Mouse (Mus musculus): Measurements from ENCODE around the gene Mta1. TPM values are rescaled to one million over a fixed set of nuclear protein-coding genes. Genes with fewer than 3 reads are reported as not detected.

Mta1 gene
- polyA plus RNA-seq, 1 experiment from 2014 or later = 20.5 TPM

DNA sequence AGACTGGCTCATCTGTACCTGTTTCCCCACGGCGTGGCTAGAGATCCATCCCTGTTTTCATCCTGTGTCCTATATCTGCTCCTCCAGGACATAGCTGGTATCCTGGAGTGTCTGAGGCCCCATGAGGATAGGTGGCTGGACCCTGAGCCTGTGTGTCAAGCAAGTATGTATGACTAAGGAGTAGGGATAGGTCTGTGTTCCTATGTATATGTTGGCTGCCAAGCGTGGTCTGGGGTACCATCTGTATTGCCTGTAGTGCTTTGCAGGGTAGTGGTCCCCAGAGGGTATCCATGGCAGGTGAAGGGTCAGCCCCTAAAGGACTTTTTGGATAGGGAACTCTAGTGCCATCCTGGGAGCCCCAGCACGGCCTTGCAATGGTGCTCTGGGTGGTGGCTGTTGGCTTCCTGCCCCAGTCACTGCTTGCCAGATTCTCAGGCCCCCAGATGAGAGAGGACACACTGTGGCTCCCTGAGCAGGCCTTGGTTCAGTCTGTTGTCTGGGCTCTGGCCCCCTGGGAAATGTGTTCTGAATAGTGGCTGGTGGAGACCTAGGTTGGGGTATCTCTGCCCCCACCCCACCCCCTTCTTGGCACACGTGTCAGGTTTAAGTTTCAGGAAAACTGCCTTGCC is 2.5 kb downstream of the Mta1 start:
- H3K27ac ChIP-seq (replicated peaks) = no peak overlapping the region
- 0 out of 2 replicates have a peak, but pooled peaks cover 3% of the 10 kb centered on the region for H3K9me3 ChIP-seq (replicated peaks)
- no peak for DNase-seq (ENCODE audit: low spot score)
- WGBS = 84% methylated on average over 5 of the region's 5 CpGs
- H3K4me1 ChIP-seq = peaks cover 66% of the 10 kb centered on the region
- peak overlapping the region; percentile 93 for H3K4me3 ChIP-seq
- peaks cover 56% of the 10 kb centered on the region for H3K36me3 ChIP-seq
- no peaks in the 10 kb centered on the region for H3K27me3 ChIP-seq (ENCODE audit: low read depth, poor library complexity, severe bottlenecking)

DNA sequence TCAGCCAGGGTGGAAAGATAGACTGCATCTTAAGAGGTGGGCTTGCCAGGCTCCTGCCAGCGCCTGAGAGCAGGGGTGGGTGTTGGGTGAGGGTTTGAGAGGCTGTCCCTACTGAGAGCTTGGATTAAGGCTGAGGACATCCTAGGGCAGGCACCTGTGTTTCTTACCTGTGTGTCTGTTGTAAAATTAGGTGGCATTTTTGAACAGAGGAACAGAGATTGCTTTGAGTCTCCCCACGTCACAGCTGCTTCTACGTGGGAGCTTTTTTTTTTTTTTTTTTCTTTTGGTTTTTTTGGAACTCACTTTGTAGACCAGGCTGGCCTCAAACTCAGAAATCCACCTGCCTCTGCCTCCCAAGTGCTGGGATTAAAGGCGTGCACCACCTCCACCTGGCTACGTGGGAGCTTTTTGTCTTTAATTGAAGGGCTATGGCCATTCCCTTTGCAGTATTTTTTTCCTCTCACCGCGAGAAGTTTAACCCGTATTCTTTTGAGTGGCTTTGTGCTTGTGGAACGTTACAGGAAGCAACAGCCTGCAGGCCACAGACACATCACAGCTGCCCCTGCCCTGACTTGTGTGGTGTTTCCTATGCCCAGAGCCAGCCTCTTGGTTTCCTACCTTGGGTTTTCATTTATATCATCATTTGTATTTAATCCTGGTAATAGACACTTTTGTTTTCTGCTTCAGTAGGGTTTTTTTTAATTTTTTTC is 3.3 kb downstream of the Mta1 start:
- no peak for DNase-seq (ENCODE audit: low spot score)
- Histone ChIP-seq H3K27me3 (ENCODE audit: low read depth, poor library complexity, severe bottlenecking) (no peaks in the 10 kb centered on the region), H3K27ac (replicated peaks) (no peak overlapping the region), H3K36me3 (peaks cover 64% of the 10 kb centered on the region), H3K9me3 (replicated peaks) (0 out of 2 replicates have a peak, but pooled peaks cover 8% of the 10 kb centered on the region), H3K4me1 (peaks cover 66% of the 10 kb centered on the region), H3K4me3 (peak overlapping the region; percentile 5; the same call in 1 of the 2 replicates)
- 89% methylated on average over 9 of the region's 9 CpGs for WGBS

DNA sequence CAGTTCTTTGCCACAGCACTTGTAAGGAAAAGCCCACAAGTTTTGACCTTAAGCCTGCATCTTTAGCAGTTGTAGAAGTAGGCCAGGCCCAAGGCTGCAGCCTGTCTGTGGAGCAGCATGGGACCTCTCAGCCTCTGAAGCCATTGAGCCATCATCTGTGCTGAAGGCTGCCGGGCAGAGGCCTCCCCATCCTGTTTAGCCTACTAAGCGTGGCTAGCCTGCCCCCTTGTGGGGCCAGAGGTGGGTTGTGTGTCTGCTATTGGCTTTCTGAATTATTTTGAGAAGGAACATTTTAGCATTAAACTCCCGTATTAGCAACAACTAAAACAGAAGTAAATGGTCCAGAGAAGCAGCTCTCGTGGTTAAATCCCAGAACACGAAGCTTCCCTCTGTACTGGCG is 4.4 kb downstream of the Mta1 start:
- Histone ChIP-seq H3K4me3 (no peak overlapping the region), H3K27me3 (ENCODE audit: low read depth, poor library complexity, severe bottlenecking) (no peaks in the 10 kb centered on the region), H3K27ac (replicated peaks) (0 out of 2 replicates have a peak overlapping the region, but pooled peaks have one; percentile 33), H3K4me1 (peaks cover 56% of the 10 kb centered on the region), H3K9me3 (replicated peaks) (0 out of 2 replicates have a peak, but pooled peaks cover 8% of the 10 kb centered on the region), H3K36me3 (peaks cover 67% of the 10 kb centered on the region)
- peak; percentile 48 for DNase-seq (ENCODE audit: low spot score)
- WGBS = 71% methylated on average over 6 of the region's 6 CpGs

DNA sequence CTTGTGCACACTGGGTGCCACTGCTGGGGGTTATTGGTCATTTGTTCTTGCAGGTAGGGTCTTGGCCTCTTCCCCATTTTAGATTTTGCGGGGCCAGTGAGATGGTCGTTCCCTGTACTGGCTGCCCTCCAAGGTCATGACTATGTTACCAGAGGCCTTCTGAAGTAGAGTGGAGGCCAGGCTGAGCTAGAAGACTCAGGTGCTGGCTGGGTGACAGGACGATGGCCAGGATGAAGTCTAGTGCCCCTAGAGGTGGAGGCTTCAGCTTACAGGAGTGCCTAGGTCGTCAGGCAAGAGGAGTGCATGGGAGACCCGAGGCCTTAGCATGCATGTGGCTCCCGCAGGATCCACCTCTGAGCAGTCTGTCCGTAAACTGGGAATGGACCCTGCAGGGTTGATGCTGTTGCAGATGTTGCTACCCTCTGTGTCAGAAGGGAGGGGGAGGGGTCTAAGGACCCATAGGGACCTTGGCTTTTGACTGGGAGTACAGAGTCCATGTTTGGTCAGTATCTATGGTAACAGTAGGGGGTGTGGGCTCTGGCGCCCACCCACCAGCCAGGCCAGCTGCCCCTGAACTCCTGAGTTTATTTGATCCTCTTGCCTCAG is 5.9 kb downstream of the Mta1 start:
- Histone ChIP-seq H3K27me3 (ENCODE audit: low read depth, poor library complexity, severe bottlenecking) (no peaks in the 10 kb centered on the region), H3K4me1 (peaks cover 48% of the 10 kb centered on the region), H3K9me3 (replicated peaks) (0 out of 2 replicates have a peak, but pooled peaks cover 8% of the 10 kb centered on the region), H3K36me3 (peaks cover 75% of the 10 kb centered on the region), H3K4me3 (no peak overlapping the region), H3K27ac (replicated peaks) (no peak overlapping the region)
- 89% methylated on average over 8 of the region's 8 CpGs for WGBS
- DNase-seq (ENCODE audit: low spot score) = no peak

DNA sequence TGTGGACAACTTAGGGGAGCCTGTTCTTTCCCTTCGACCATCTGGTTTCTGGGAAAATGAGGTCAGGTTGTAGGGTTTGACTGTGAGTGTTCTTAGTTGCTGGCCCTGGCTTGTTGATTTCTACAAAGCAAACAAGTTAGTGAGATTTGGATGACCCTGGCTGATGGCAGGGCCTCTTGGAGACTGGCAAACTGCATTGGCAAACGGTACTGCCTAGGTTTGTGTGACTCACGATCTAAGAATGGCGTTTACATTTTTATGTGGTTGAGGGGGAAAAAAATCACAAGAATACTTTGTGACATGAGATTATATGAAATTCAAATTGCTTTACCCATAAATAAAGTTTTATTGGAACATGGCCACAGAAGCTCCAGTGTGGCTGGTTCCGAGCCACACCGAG is 8.3 kb downstream of the Mta1 start:
- WGBS = 93% methylated on average over 6 of the region's 6 CpGs
- H3K36me3 ChIP-seq = peaks cover 63% of the 10 kb centered on the region
- H3K9me3 ChIP-seq (replicated peaks) = 0 out of 2 replicates have a peak, but pooled peaks cover 8% of the 10 kb centered on the region
- no peak overlapping the region for H3K27ac ChIP-seq (replicated peaks)
- no peaks in the 10 kb centered on the region for H3K27me3 ChIP-seq (ENCODE audit: low read depth, poor library complexity, severe bottlenecking)
- no peak for DNase-seq (ENCODE audit: low spot score)
- no peak overlapping the region for H3K4me3 ChIP-seq
- H3K4me1 ChIP-seq = peaks cover 24% of the 10 kb centered on the region

DNA sequence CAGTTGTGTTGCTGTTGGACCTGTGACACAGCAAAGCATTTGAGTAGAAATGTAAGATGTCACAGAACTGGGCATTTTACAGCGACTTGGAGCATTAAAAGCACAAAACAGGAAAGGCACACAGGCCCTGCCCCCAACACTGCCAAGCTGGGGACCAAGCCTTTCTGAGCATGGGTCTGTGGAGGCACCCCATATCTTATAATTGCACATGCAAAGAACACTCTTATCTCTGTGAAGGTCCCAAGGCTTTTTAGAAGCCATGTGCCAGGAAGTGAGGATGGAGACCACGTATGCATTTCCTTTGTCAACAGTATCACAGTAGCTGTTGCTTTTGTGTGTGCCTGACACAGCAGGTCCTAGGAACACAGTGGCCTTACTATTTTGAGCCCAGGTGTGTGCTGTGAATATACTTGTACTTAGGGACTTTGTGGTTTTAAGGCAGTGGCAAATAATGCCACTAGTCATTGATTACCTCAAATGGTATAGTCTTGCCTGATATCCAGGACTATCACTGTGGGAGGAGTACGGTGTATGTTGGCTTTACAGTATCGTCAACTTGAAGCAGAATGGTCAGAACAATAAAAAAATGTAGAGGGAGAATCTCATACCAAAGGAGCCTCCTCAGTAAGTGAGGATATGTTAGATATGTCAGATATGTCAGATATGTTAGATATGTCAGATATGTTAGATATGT is 9.5 kb downstream of the Mta1 start:
- Histone ChIP-seq H3K27ac (replicated peaks) (no peak overlapping the region), H3K36me3 (peaks cover 65% of the 10 kb centered on the region), H3K4me1 (peaks cover 21% of the 10 kb centered on the region), H3K27me3 (ENCODE audit: low read depth, poor library complexity, severe bottlenecking) (no peaks in the 10 kb centered on the region), H3K9me3 (replicated peaks) (0 out of 2 replicates have a peak, but pooled peaks cover 8% of the 10 kb centered on the region), H3K4me3 (no peak overlapping the region)
- 91% methylated on average over 4 of the region's 4 CpGs for WGBS
- DNase-seq (ENCODE audit: low spot score) = no peak

DNA sequence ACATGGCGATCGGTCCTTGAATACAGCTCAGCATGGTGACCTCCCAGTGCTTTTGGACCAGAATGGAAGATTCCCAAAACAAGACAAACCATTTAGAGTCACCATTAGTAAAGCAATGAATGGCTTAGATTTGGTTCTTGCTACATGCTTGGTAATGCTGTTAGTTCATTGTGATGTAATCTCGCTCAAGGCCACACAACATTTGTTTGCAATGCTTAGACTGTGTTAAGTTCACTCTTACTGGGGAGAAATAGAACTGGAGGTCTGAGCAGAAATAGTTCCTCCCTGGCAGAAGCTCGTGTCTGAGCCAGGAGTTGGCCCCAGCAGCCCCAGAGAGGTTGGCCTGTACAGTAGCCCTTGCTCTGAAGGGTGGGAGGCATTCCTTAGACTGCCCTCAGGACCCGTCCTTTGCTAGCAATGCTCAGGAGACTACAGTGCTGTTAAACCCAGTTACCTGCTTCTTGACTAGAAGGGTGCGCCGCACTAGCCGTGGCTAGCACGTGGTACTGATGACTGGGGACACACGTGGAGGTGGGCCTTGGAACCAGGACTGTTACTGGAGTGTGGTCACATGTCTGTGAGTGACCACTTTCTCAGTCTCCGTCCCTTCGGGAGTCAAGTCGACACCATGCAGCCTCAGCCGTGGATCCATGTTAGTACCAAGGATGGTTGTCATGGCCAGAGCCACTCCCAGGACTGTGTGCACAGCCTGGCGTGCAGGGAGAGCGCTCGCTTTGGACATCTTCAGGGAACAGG is 10.6 kb downstream of the Mta1 start:
- Histone ChIP-seq H3K9me3 (replicated peaks) (0 out of 2 replicates have a peak, but pooled peaks cover 8% of the 10 kb centered on the region), H3K4me1 (peaks cover 11% of the 10 kb centered on the region), H3K4me3 (no peak overlapping the region), H3K36me3 (peaks cover 65% of the 10 kb centered on the region), H3K27me3 (ENCODE audit: low read depth, poor library complexity, severe bottlenecking) (no peaks in the 10 kb centered on the region), H3K27ac (replicated peaks) (no peak overlapping the region)
- 86% methylated on average over 17 of the region's 17 CpGs for WGBS
- no peak for DNase-seq (ENCODE audit: low spot score)

DNA sequence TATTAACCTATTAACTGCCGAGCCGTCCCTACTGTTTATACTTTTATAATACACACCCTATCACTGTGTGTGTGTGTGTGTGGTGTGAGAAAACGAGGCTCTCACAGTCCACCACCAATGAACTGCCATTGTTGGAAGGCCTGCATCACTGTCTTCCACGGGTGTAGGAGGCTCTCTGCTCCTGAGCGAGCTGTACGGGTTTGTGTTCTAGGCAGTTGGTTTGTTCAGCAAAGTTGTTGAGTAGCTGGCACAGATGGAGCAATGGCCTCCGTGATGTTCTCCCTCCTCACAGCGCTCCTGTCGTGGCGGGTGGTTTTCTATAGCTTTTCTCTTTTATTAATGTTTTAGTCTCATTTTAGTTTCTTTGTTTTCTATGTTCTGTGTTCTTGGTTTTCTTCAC is 11.7 kb downstream of the Mta1 start:
- Histone ChIP-seq H3K9me3 (replicated peaks) (0 out of 2 replicates have a peak, but pooled peaks cover 8% of the 10 kb centered on the region), H3K27me3 (ENCODE audit: low read depth, poor library complexity, severe bottlenecking) (no peaks in the 10 kb centered on the region), H3K36me3 (peaks cover 65% of the 10 kb centered on the region), H3K4me1 (peaks cover 3% of the 10 kb centered on the region; the same call in 1 of the 2 replicates), H3K27ac (replicated peaks) (no peak overlapping the region), H3K4me3 (no peak overlapping the region)
- 93% methylated on average over 10 of the region's 10 CpGs for WGBS
- DNase-seq (ENCODE audit: low spot score) = no peak

DNA sequence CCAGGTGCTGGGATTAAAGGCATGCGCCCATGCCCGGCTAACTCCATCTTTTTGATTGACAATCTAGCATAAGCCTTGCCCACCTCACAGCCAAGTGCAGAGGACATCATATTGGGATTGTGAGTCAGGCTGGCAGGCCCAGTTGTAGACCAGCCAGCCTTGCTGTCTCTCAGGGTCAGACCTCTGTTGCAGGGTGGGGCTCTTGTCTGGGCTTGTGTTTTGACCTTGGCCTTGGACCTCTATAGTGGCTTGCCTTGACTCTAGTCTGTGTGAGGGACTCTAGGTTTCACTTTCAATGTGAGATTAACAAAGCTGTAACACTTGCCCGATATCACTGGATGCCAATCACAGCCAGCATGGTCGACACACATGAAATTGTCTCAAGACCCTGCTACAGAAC is 16.1 kb downstream of the Mta1 start:
- Histone ChIP-seq H3K4me1 (peaks cover 3% of the 10 kb centered on the region; the same call in 1 of the 2 replicates), H3K9me3 (replicated peaks) (no peaks in the 10 kb centered on the region), H3K4me3 (no peak overlapping the region), H3K36me3 (peaks cover 79% of the 10 kb centered on the region), H3K27ac (replicated peaks) (no peak overlapping the region), H3K27me3 (ENCODE audit: low read depth, poor library complexity, severe bottlenecking) (no peaks in the 10 kb centered on the region)
- no peak for DNase-seq (ENCODE audit: low spot score)
- 94% methylated on average over 4 of the region's 4 CpGs for WGBS

DNA sequence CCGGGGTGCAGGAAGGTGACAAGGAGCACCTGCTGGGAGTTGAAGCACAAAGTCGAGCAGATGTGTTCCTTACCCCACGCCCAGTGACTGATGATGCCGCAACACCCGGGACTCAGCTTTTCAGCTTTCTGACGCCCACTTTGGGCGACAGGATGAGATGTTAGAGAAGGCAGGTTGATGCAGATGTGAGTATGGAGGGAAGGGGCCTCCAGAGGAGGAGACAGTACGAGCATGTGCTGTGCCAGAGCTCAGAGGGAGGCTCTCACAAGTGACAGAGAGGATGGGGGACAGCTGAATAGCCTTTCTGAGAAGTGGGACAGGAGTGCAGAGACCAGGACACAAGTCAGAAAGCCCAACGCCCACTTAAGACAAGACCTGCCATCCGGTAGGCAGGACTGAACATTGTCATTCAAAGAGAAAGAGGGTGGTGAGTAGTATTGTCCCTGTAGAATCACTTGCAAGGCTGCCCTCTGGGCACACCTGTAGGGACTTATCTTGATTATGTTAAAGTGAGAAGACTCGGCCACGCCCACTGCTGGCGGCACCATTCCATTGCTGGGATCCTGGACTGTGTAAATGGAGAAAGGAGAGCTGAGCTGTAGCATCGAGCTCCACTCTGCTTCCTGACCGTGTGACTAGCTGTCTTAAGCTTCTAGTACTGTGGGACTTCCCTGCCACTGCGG is 16.9 kb downstream of the Mta1 start:
- Histone ChIP-seq H3K36me3 (peaks cover 86% of the 10 kb centered on the region), H3K9me3 (replicated peaks) (no peaks in the 10 kb centered on the region), H3K4me3 (no peak overlapping the region), H3K27me3 (ENCODE audit: low read depth, poor library complexity, severe bottlenecking) (no peaks in the 10 kb centered on the region), H3K27ac (replicated peaks) (no peak overlapping the region), H3K4me1 (peaks cover 3% of the 10 kb centered on the region; the same call in 1 of the 2 replicates)
- 88% methylated on average over 16 of the region's 16 CpGs for WGBS
- no peak for DNase-seq (ENCODE audit: low spot score)

DNA sequence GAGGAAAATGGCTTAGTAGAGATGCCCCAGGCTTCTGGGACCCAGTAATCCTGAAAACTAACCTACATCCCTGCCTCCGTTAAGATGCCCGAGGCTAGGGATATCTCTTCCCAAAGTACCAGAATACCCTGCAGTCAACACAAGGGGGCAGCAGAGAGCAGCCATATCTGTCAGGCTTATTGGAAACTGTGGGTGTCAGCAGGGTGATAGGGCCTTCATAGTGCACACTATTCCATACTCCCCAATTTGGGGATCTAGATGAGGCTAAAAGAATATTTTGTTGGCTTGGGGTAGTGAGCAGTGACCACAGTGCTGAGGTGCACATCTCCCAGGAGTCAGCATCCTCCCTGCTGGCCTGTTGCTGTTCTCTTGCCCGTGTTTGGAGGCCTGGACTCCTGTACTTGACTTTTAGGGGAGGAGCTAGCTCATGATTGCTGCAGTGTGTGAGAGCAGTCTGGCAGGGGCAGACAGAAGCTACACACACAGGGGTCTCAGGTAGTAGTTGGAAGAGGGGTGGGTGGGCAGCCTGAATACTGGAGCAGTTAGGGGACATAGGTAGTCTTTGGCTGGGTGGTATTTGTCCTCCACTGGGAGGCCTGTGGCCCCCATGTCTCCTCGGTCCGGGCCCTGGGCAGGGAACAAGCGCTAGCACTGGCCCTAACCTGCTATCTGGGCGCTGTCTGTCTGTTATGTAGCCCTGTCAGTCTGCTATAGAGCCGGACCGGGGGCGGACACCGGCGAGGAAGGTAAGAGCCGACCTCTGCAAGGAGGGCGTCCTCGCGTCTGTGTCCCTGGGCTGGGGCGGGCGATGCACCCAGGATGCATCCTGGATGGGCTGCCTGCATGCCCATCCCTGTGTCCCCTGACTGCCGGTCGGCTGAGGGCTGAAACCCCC is 21.7 kb downstream of the Mta1 start:
- DNase-seq (ENCODE audit: low spot score) = peak; percentile 77
- no peak overlapping the region for H3K27ac ChIP-seq (replicated peaks)
- H3K9me3 ChIP-seq (replicated peaks) = no peaks in the 10 kb centered on the region
- WGBS = 88% methylated on average over 20 of the region's 20 CpGs
- H3K4me1 ChIP-seq = no peaks in the 10 kb centered on the region
- no peak overlapping the region for H3K4me3 ChIP-seq
- peaks cover 98% of the 10 kb centered on the region for H3K36me3 ChIP-seq
- H3K27me3 ChIP-seq (ENCODE audit: low read depth, poor library complexity, severe bottlenecking) = no peaks in the 10 kb centered on the region

All from midbrain, embryonic 10.5 days (tissue).